Mouse (Mus musculus) layer of hippocampus, adult 18-20 months (tissue): ENCODE results near the gene Nkx2-2. TPM values are rescaled to one million over a fixed set of nuclear protein-coding genes. Genes with fewer than 3 reads are reported as not detected.
A peak's percentile ranks its signal among the peaks of the same experiment; 100 is the strongest.
"Not testable (repeated sequence)": the region's sequence is repeated elsewhere in the genome, so short reads cannot be mapped to it uniquely, and the experiment has no call there.

ENCODE experiments used
- DNase-seq, 2 experiments: peaks; one replicate each; pipeline ENCODE4 v3.0.0; 2022; ENCODE audit warnings: low spot score in 2 of 2
- total RNA-seq, 2 experiments: library from RNA; stranded (reverse); gene quantifications; 2 replicates each; pipeline ENCODE4 v1.2.3; 2021

The Nkx2-2 gene
- total RNA-seq, 2 experiments from 2014 or later: 3.2 to 5.6 TPM

- no peak for DNase-seq
Measured at GRCm38 (mm10) chr2:147181926-147182708, 11.9 kb downstream of the Nkx2-2 start.

- DNase-seq: no peak
Measured at GRCm38 (mm10) chr2:147181304-147181665, 12.8 kb downstream of the Nkx2-2 start.

- peak; percentile 47 to 60 for DNase-seq
Measured at GRCm38 (mm10) chr2:147180649-147181303, 13.3 kb downstream of the Nkx2-2 start.

GRCm38 (mm10) chr2:147178091-147179059, 15.7 kb downstream of the Nkx2-2 start:
- peak in 1 of 2 experiments; percentile 81 for DNase-seq

- peak; percentile 73 to 92 for DNase-seq
Measured at GRCm38 (mm10) chr2:147177672-147178071, 16.4 kb downstream of the Nkx2-2 start.

- DNase-seq: no peak
Measured at GRCm38 (mm10) chr2:147175296-147175695, 18.7 kb downstream of the Nkx2-2 start.

- no peak for DNase-seq
Measured at GRCm38 (mm10) chr2:147173751-147174150, 20.3 kb downstream of the Nkx2-2 start.

GRCm38 (mm10) chr2:147170538-147170937, 23.5 kb downstream of the Nkx2-2 start:
- not testable (repeated sequence) for DNase-seq

GRCm38 (mm10) chr2:147165863-147166262, 28.2 kb downstream of the Nkx2-2 start:
- no peak for DNase-seq

- no peak for DNase-seq
Measured at GRCm38 (mm10) chr2:147165376-147165775, 28.7 kb downstream of the Nkx2-2 start.

- no peak for DNase-seq
Measured at GRCm38 (mm10) chr2:147152543-147152942, 41.5 kb downstream of the Nkx2-2 start.

Other genes with a start within 250 kb of the Nkx2-2 start
- 10 to 100 TPM; 40.3 to 40.7 TPM for gene Xrn2, start 181.2 kb downstream of the Nkx2-2 start, total RNA-seq
- not detected for gene Nkx2-4, start 108.8 kb downstream of the Nkx2-2 start, total RNA-seq
- not detected for gene Pax1, start 167.7 kb upstream of the Nkx2-2 start, total RNA-seq